In the genomic region with DNA sequence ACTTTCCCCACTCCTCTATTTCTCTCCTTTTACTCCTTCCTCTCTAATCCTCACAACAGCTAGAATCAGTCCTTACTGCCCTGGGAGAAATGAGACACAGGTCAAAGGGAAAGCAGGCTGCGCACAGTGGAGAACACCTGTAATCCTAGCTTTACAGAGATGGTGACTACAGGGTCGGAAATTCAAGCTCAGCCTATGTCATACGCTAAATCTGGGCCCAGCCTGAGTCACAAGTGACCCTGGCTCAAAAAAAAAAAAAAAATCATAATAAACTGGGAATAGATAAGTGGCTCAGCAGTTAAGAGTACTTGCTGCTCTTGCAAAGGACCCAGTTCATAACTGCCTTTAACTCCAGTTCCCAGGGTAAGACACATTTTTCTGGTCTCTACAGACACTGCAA, we compare ENCODE assay signal across 14 mouse cellular contexts.
"Had no signal": no experiment of that assay in that cellular context is flagged by ENCODE, and none has a peak within 500 bp of the region (broad histone marks: within the 10 kb centered on the region; RNA-seq: fewer than 3 reads in every experiment).

No protein-coding gene starts in this region.

- ATAC-seq: midbrain, embryonic 16.5 days had no signal

- H3K36me3 ChIP-seq: limb, embryonic 13.5 days; midbrain, embryonic 12.5 days; neural tube, embryonic 13.5 days; stomach, embryonic 15.5 days had no signal

- H3K9me3 ChIP-seq: limb, embryonic 13.5 days; midbrain, embryonic 12.5 days; neural tube, embryonic 13.5 days; stomach, embryonic 15.5 days had no signal

- H3K4me2 ChIP-seq: limb, embryonic 13.5 days; midbrain, embryonic 12.5 days; neural tube, embryonic 13.5 days; stomach, embryonic 15.5 days had no signal

- H3K27ac ChIP-seq: limb, embryonic 13.5 days; liver, embryonic 14.5 days; midbrain, embryonic 12.5 days; neural tube, embryonic 13.5 days; stomach, embryonic 15.5 days had no signal

- H3K4me3 ChIP-seq: layer of hippocampus, adult 2 months; limb, embryonic 13.5 days; midbrain, embryonic 12.5 days; neural tube, embryonic 13.5 days; stomach, embryonic 15.5 days had no signal

- H3K9ac ChIP-seq: limb, embryonic 13.5 days; liver, embryonic 14.5 days; midbrain, embryonic 12.5 days; neural tube, embryonic 13.5 days; stomach, embryonic 15.5 days had no signal

- DNase-seq: kidney, postnatal 4 days; left cerebral cortex, postnatal 4 days; lung, adult 18-20 months; retina, postnatal 1 day; right cerebral cortex, postnatal 4 days; thymus, adult 2 months; thymus, postnatal 25 days had no signal

- H3K27me3 ChIP-seq: limb, embryonic 13.5 days; midbrain, embryonic 12.5 days; stomach, embryonic 15.5 days had no signal
